Mouse (Mus musculus) cerebellum, adult 2 months (tissue): ENCODE data around the gene Ldlrap1.
A peak's percentile ranks its signal among the peaks of the same experiment; 100 is the strongest.

Experiments used
- CTCF ChIP-seq: fragments of 200-500 bp; IDR thresholded peaks from 2 replicates; pipeline ENCODE4 v1.5.1; 2011; ENCODE audit warnings: low read depth, mild to moderate bottlenecking, control low read depth, low read length, moderate library complexity, borderline replicate concordance; ENCODE audit not compliant: insufficient read depth
- POLR2A ChIP-seq: fragments of 200-500 bp; IDR thresholded peaks from 2 replicates; pipeline ENCODE4 v1.6.1; 2011; ENCODE audit warnings: low read length, control low read depth, borderline replicate concordance; ENCODE audit not compliant: insufficient read depth

DNA sequence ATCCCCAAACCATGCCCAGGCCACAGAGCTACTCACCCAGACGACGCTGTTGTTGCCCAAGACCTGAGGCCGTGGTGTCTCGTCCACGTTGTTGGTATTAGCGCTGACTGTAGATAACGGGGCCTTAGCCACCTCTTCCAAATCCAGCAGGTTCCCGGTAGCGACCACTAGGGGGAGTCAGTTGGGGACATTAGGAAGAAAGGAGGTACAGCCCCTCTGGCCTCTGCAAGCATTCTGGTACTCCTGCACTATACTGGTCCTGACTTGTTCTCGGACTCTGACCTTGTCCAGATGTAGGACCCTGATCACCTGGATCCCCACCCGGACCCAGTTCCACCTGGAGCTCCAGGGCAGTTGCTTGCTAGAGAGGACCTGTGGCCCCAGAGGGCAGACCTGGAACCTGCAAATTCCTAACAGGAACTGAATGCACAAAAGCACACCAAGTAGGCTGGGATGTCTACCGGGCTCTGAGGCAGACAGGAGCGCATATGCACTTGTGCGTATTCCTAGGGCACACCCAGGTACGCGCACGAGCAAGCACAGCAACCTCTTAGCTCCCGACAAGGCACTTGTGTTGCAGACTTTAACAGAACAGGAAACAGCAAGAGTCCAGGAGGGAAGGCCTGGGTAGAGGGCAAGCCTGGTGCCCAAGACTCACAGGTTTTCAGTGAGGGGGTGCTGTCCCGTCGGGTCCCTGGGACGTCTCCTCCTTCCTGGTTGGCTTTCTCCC is 18.4 kb downstream of the Ldlrap1 start:
- peak; percentile 65; the same call in 1 of the 2 replicates for TF ChIP-seq CTCF
- TF ChIP-seq POLR2A: no peak
